Mouse (Mus musculus): ENCODE results near the gene Fhl5.
"Not testable (repeated sequence)": the region's sequence is repeated elsewhere in the genome, so short reads cannot be mapped to it uniquely, and the experiment has no call there.

Fhl5 gene

GRCm38 (mm10) chr4:25242776-25243175 lies at the start of gene Fhl5:
Fhl5 (minus strand) TSS chr4:25242876.
- DNase-seq (ENCODE audit: low read depth, low spot score), result no peak

GRCm38 (mm10) chr4:25285002-25285401 lies 42.3 kb upstream of the Fhl5 start:
- not testable (repeated sequence) for DNase-seq (ENCODE audit: low read depth, low spot score)

GRCm38 (mm10) chr4:25281671-25282038 lies 39.0 kb upstream of the Fhl5 start, which contains the start of gene Ufl1:
Ufl1 (minus strand) TSS chr4:25281821.
- peak; percentile 88 for DNase-seq (ENCODE audit: low read depth, low spot score)

GRCm38 (mm10) chr4:25280938-25281670 lies 38.4 kb upstream of the Fhl5 start:
- DNase-seq (ENCODE audit: low read depth, low spot score), result no peak

- DNase-seq (ENCODE audit: low read depth, low spot score), result no peak
Observed at GRCm38 (mm10) chr4:25272861-25273627, 30.4 kb upstream of the Fhl5 start.

GRCm38 (mm10) chr4:25271926-25272325 lies 29.2 kb upstream of the Fhl5 start:
- DNase-seq (ENCODE audit: low read depth, low spot score), result no peak

GRCm38 (mm10) chr4:25267144-25267543 lies 24.5 kb upstream of the Fhl5 start:
- DNase-seq (ENCODE audit: low read depth, low spot score), result no peak

GRCm38 (mm10) chr4:25257822-25258398 lies 15.2 kb upstream of the Fhl5 start:
- no peak for DNase-seq (ENCODE audit: low read depth, low spot score)

- not testable (repeated sequence) for DNase-seq (ENCODE audit: low read depth, low spot score)
Observed at GRCm38 (mm10) chr4:25235663-25236062, 7.0 kb downstream of the Fhl5 start.

GRCm38 (mm10) chr4:25233767-25234166 lies 8.9 kb downstream of the Fhl5 start:
- DNase-seq (ENCODE audit: low read depth, low spot score), result not testable (repeated sequence)

- DNase-seq (ENCODE audit: low read depth, low spot score), result no peak
Observed at GRCm38 (mm10) chr4:25232546-25232945, 10.1 kb downstream of the Fhl5 start.

GRCm38 (mm10) chr4:25227527-25227926 lies 15.1 kb downstream of the Fhl5 start:
- no peak for DNase-seq (ENCODE audit: low read depth, low spot score)

GRCm38 (mm10) chr4:25221927-25222326 lies 20.7 kb downstream of the Fhl5 start:
- no peak for DNase-seq (ENCODE audit: low read depth, low spot score)

GRCm38 (mm10) chr4:25213451-25213850 lies 29.2 kb downstream of the Fhl5 start:
- DNase-seq (ENCODE audit: low read depth, low spot score), result no peak

- no peak for DNase-seq (ENCODE audit: low read depth, low spot score)
Observed at GRCm38 (mm10) chr4:25206166-25206565, 36.5 kb downstream of the Fhl5 start.

GRCm38 (mm10) chr4:25197310-25197709 lies 45.4 kb downstream of the Fhl5 start:
- no peak for DNase-seq (ENCODE audit: low read depth, low spot score)

GRCm38 (mm10) chr4:25179617-25180208 lies 63.0 kb downstream of the Fhl5 start:
- no peak for DNase-seq (ENCODE audit: low read depth, low spot score)

Measured in embryo, embryonic 11.5 days (tissue).